Mouse (Mus musculus): ENCODE results near the gene Cdh22.

DNA sequence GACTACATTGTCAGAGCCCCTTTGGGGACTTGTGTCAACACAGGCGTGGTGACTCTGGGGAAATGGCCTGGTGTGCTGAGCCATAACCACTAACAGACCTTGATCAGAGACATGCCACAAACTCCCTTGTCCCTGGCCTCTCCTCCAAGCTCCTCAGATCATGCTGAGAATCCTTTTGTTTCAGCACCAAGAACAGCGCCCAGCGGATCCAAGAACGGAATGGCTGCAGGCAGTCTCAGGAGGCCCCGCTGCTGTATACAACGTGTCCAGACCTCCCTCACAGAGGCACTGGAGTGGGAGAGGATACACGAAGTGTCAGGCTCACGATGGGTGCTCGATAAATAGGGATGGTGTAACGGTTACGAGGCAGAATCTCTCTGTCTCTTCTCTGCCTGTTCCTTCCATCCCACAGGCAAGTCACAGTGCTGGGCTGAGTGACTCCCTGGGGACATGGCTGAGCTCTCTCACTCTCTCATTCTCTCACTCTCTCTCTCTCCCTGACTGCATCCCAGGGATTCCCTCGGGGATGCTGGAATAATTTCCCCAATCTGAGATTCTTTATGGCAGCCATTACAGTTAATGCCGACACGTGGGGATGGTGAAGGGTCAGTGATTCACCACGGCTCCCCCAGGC is 75.5 kb downstream of the Cdh22 start:
- TF ChIP-seq POLR2A (IDR thresholded peaks at IDR 0.05; ENCODE audit: low read depth, low read length) (no peak), CTCF (conservative IDR thresholded peaks at IDR 0.05; ENCODE audit: insufficient read depth, insufficient read length, low read depth, low read length) (no peak)

All from kidney, adult 2 months (tissue).